Mouse (Mus musculus): ENCODE measurements at regions not wholly inside any gene's neighbourhood (a gene's known extent, or its start where the extent isn't known, plus 50 kb on each side); places are given as distances from the start of the nearest gene placed in this dataset.

DNA sequence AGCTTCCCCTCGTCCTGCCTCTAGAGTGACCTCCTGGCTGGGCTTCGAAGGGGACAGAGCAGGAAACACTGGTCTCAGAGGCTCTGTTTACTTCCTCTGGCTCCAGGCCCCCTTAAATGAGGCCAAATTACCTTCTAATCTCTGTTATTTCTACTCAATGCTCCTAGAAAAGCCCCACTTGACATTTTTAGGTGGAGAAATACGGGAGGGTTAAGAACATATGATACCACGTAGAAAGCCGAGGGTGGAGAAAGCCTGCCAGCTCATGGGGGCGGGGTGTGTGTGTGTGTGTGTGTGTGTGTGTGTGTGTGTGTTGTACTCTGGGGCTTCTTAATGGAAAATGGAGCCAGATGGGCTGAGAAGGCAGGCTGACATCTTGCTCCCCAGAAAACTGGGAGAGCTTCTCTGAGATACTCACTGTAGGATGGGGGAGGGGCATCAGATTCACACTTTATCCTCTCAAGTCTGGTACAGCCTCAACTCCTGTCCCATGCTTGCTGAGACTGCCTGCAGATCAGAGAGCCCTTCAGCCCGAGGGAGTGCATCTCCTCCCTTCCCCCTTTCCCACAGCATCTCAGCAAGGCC is 273.5 kb downstream of the Matn1 start:
- TF ChIP-seq TCF12 (IDR thresholded peaks at IDR 0.05; ENCODE audit: low read depth, low read length) (no peak), HCFC1 (IDR thresholded peaks at IDR 0.05; ENCODE audit: low read depth, low read length) (no peak), CTCF (conservative IDR thresholded peaks at IDR 0.05 in 1 of 2, IDR thresholded peaks at IDR 0.05 in 1 of 2; ENCODE audit: low read depth in 2 of 2, low read length in 2 of 2) (no peak), EP300 (IDR thresholded peaks at IDR 0.05; ENCODE audit: low read length) (no peak), ELF1 (IDR thresholded peaks at IDR 0.05; ENCODE audit: low read depth, low read length) (no peak), MYC (IDR thresholded peaks at IDR 0.05; ENCODE audit: low read depth, low read length) (no peak), MAX (IDR thresholded peaks at IDR 0.05; ENCODE audit: low read length) (no peak)

Data from CH12.LX (cell line).